Comparison of ENCODE assay signal across 7 mouse cellular contexts in genomic region chr12:72762502-72762901, GRCm38 (mm10). TPM values are rescaled to one million over a fixed set of nuclear protein-coding genes. Genes with fewer than 3 reads are reported as not detected.
DNase-seq lines count a peak whose midpoint lies in the region; ATAC-seq and TF ChIP-seq lines count a peak whose summit lies in the region.

No protein-coding gene starts in this region.

- no peak overlapping the region; the same call in none of the 2 replicates for H3K9ac ChIP-seq in neural tube, embryonic 11.5 days (ENCODE audit: low read length)
- no peak overlapping the region for H3K9ac ChIP-seq in liver, embryonic 11.5 days (ENCODE audit: low read depth, low read length)

- peaks cover 6% of the 10 kb centered on the region for H3K4me1 ChIP-seq in neural tube, embryonic 11.5 days (ENCODE audit: control insufficient read depth, insufficient read depth, low read length)
- peaks cover 32% of the 10 kb centered on the region for H3K4me1 ChIP-seq in forebrain, embryonic 10.5 days
- H3K4me1 ChIP-seq in liver, embryonic 11.5 days (replicated peaks; ENCODE audit: control insufficient read depth, insufficient read depth, low read length), result peaks cover 16% of the 10 kb centered on the region
- H3K4me1 ChIP-seq in thymus, adult 2 months (replicated peaks; ENCODE audit: control insufficient read depth, insufficient read depth, low read length), result 0 out of 2 replicates have a peak, but pooled peaks cover 2% of the 10 kb centered on the region

- no peak for TF ChIP-seq CTCF in thymus, adult 2 months (IDR thresholded peaks at IDR 0.05; ENCODE audit: borderline replicate concordance, control insufficient read depth, extremely low read depth, insufficient read depth, low read length, poor library complexity)

- WGBS in neural tube, embryonic 11.5 days, result 67% methylated on average over 1 of the region's 1 CpGs
- 65% methylated on average over 1 of the region's 1 CpGs for WGBS in forebrain, embryonic 10.5 days
- 17% methylated on average over 1 of the region's 1 CpGs for WGBS in liver, embryonic 11.5 days
- WGBS in thymus, adult 2 months, result 83% methylated on average over 1 of the region's 1 CpGs

- H3K4me2 ChIP-seq in neural tube, embryonic 11.5 days (ENCODE audit: low read depth), result peak overlapping the region; percentile 59
- peak overlapping the region; percentile 84 for H3K4me2 ChIP-seq in liver, embryonic 11.5 days

- H3K36me3 ChIP-seq in neural tube, embryonic 11.5 days (ENCODE audit: control insufficient read depth, insufficient read depth, low read length), result no peaks in the 10 kb centered on the region
- H3K36me3 ChIP-seq in forebrain, embryonic 10.5 days (replicated peaks), result no peaks in the 10 kb centered on the region
- H3K36me3 ChIP-seq in liver, embryonic 11.5 days (ENCODE audit: control insufficient read depth, insufficient read depth, low read length), result no peaks in the 10 kb centered on the region
- H3K36me3 ChIP-seq in thymus, adult 2 months (ENCODE audit: control insufficient read depth, insufficient read depth, low read length), result no peaks in the 10 kb centered on the region

- DNase-seq in neural tube, embryonic 11.5 days (ENCODE audit: low spot score), result no peak
- no peak for DNase-seq in neural tube, embryonic 10.5 days (ENCODE audit: extremely low spot score, low spot score)
- DNase-seq in forebrain, embryonic 10.5 days (ENCODE audit: extremely low spot score, low spot score), result no peak
- no peak for DNase-seq in liver, embryonic 11.5 days (ENCODE audit: low spot score)
- no peak for DNase-seq in spleen, adult 12 weeks (ENCODE audit: low spot score)
- no peak for DNase-seq in adrenal gland, adult 8-10 months
- DNase-seq in thymus, adult 2 months, result no peak

- ATAC-seq in neural tube, embryonic 11.5 days (ENCODE audit: insufficient read depth, low FRiP score, low TSS enrichment), result no peak
- ATAC-seq in liver, embryonic 11.5 days (replicated peaks; ENCODE audit: low FRiP score), result no peak

- no peaks in the 10 kb centered on the region for H3K27me3 ChIP-seq in neural tube, embryonic 11.5 days (ENCODE audit: control insufficient read depth, insufficient read depth, low read length)
- H3K27me3 ChIP-seq in forebrain, embryonic 10.5 days (ENCODE audit: poor library complexity, severe bottlenecking), result no peaks in the 10 kb centered on the region
- H3K27me3 ChIP-seq in liver, embryonic 11.5 days (replicated peaks; ENCODE audit: control insufficient read depth, insufficient read depth, low read length), result no peaks in the 10 kb centered on the region
- no peaks in the 10 kb centered on the region for H3K27me3 ChIP-seq in thymus, adult 2 months (ENCODE audit: control insufficient read depth, insufficient read depth, low read length)

- TF ChIP-seq POLR2A in thymus, adult 2 months (IDR thresholded peaks at IDR 0.05; ENCODE audit: control insufficient read depth, extremely low read depth, insufficient read depth, low read length, poor library complexity), result no peak

- no peak overlapping the region for H3K27ac ChIP-seq in neural tube, embryonic 11.5 days (ENCODE audit: low read depth, low read length)
- H3K27ac ChIP-seq in forebrain, embryonic 10.5 days, result peak overlapping the region; percentile 99
- no peak overlapping the region; the same call in 1 of the 2 replicates for H3K27ac ChIP-seq in liver, embryonic 11.5 days (ENCODE audit: low read depth, low read length)
- no peak overlapping the region for H3K27ac ChIP-seq in thymus, adult 2 months (ENCODE audit: control insufficient read depth, insufficient read depth, low read length)

- no peaks in the 10 kb centered on the region for H3K9me3 ChIP-seq in neural tube, embryonic 11.5 days (ENCODE audit: control insufficient read depth, low read length)
- H3K9me3 ChIP-seq in forebrain, embryonic 10.5 days, result no peaks in the 10 kb centered on the region
- H3K9me3 ChIP-seq in liver, embryonic 11.5 days (ENCODE audit: control insufficient read depth, low read length), result no peaks in the 10 kb centered on the region

- H3K4me3 ChIP-seq in neural tube, embryonic 11.5 days (ENCODE audit: low read depth, low read length), result peak overlapping the region; percentile 91
- peak overlapping the region; percentile 82 for H3K4me3 ChIP-seq in forebrain, embryonic 10.5 days
- H3K4me3 ChIP-seq in liver, embryonic 11.5 days (ENCODE audit: low read depth, low read length), result peak overlapping the region; percentile 85
- H3K4me3 ChIP-seq in thymus, adult 2 months (ENCODE audit: control insufficient read depth, insufficient read depth, low read length), result no peak overlapping the region

RNA-seq across cellular contexts. Expression of gene Ppm1a, which starts 5.2 kb away (rescaled TPM):
- 71.3 and 73.6 TPM in 2 replicates for polyA plus RNA-seq in neural tube, embryonic 11.5 days (2014; fragmentation: Nextera tagmentation; extraction: Ambion mirVana)
- 32.8 and 39.6 TPM in 2 replicates for polyA plus RNA-seq in forebrain, embryonic 10.5 days (2016; fragmentation: Nextera tagmentation; extraction: Ambion mirVana)
- 46.4 and 48.8 TPM in 2 replicates for polyA plus RNA-seq in liver, embryonic 11.5 days (2014; fragmentation: Nextera tagmentation; extraction: Ambion mirVana)
- 100 to 1,000 TPM; 249 to 301 (median 265) TPM for total RNA-seq in adrenal gland, adult 8-10 months (2022)
- polyA plus RNA-seq in thymus, adult 2 months (2012; rRNA removed), result 40.4 and 44.2 TPM in 2 replicates
